Mouse (Mus musculus): ENCODE data around the gene Itgb2l. TPM values are rescaled to one million over a fixed set of nuclear protein-coding genes. Genes with fewer than 3 reads are reported as not detected.

Gene Itgb2l
- polyA plus RNA-seq, 1 experiment from 2014 or later: 0.10 TPM

- Histone ChIP-seq H3K4me3 (no peak overlapping the region), H3K27me3 (no peaks in the 10 kb centered on the region), H3K4me2 (replicated peaks) (no peak overlapping the region), H3K27ac (no peak overlapping the region), H3K4me1 (no peaks in the 10 kb centered on the region), H3K36me3 (no peaks in the 10 kb centered on the region), H3K9me3 (no peaks in the 10 kb centered on the region), H3K9ac (no peak overlapping the region)
- ATAC-seq (ENCODE audit: insufficient number of reproducible peaks, insufficient read depth, low FRiP score, low TSS enrichment): no peak
- WGBS: 85% methylated on average over 7 of the region's 7 CpGs
Observed at GRCm38 (mm10) chr16:96426671-96427070, 16.7 kb downstream of the Itgb2l start.

- Histone ChIP-seq H3K27ac (no peak overlapping the region), H3K27me3 (no peaks in the 10 kb centered on the region), H3K9ac (no peak overlapping the region), H3K4me2 (replicated peaks) (no peak overlapping the region), H3K4me1 (no peaks in the 10 kb centered on the region), H3K4me3 (no peak overlapping the region), H3K36me3 (no peaks in the 10 kb centered on the region), H3K9me3 (no peaks in the 10 kb centered on the region)
- WGBS: 86% methylated on average over 2 of the region's 2 CpGs
- ATAC-seq (ENCODE audit: insufficient number of reproducible peaks, insufficient read depth, low FRiP score, low TSS enrichment): no peak
Observed at GRCm38 (mm10) chr16:96425044-96425443, 18.4 kb downstream of the Itgb2l start.

GRCm38 (mm10) chr16:96408064-96408465 lies 35.4 kb downstream of the Itgb2l start:
- Histone ChIP-seq H3K9ac (no peak overlapping the region), H3K4me2 (replicated peaks) (no peak overlapping the region), H3K4me3 (no peak overlapping the region), H3K4me1 (no peaks in the 10 kb centered on the region), H3K36me3 (no peaks in the 10 kb centered on the region), H3K27me3 (no peaks in the 10 kb centered on the region), H3K9me3 (no peaks in the 10 kb centered on the region), H3K27ac (no peak overlapping the region)
- 46% methylated on average over 4 of the region's 4 CpGs for WGBS
- no peak for ATAC-seq (ENCODE audit: insufficient number of reproducible peaks, insufficient read depth, low FRiP score, low TSS enrichment)

GRCm38 (mm10) chr16:96406312-96406711 lies 37.1 kb downstream of the Itgb2l start:
- ATAC-seq (ENCODE audit: insufficient number of reproducible peaks, insufficient read depth, low FRiP score, low TSS enrichment): no peak
- Histone ChIP-seq H3K4me3 (no peak overlapping the region), H3K9ac (no peak overlapping the region), H3K4me2 (replicated peaks) (no peak overlapping the region), H3K27me3 (no peaks in the 10 kb centered on the region), H3K9me3 (no peaks in the 10 kb centered on the region), H3K27ac (no peak overlapping the region), H3K4me1 (peaks cover 7% of the 10 kb centered on the region), H3K36me3 (no peaks in the 10 kb centered on the region)
- WGBS: 60% methylated on average over 4 of the region's 4 CpGs

- no peaks in the 10 kb centered on the region for H3K9me3 ChIP-seq
- ATAC-seq (ENCODE audit: insufficient number of reproducible peaks, insufficient read depth, low FRiP score, low TSS enrichment): no peak
- no peak overlapping the region for H3K9ac ChIP-seq
- no peak overlapping the region for H3K27ac ChIP-seq
- WGBS: 51% methylated on average over 6 of the region's 6 CpGs
- H3K4me2 ChIP-seq (replicated peaks): no peak overlapping the region
- H3K36me3 ChIP-seq: no peaks in the 10 kb centered on the region
- H3K4me3 ChIP-seq: no peak overlapping the region
- no peaks in the 10 kb centered on the region for H3K27me3 ChIP-seq
- H3K4me1 ChIP-seq: peaks cover 7% of the 10 kb centered on the region
Observed at GRCm38 (mm10) chr16:96402294-96402693, 41.1 kb downstream of the Itgb2l start.

GRCm38 (mm10) chr16:96400046-96400445 lies 43.4 kb downstream of the Itgb2l start:
- no peaks in the 10 kb centered on the region for H3K27me3 ChIP-seq
- peaks cover 7% of the 10 kb centered on the region for H3K4me1 ChIP-seq
- H3K27ac ChIP-seq: no peak overlapping the region
- no peak overlapping the region for H3K4me3 ChIP-seq
- no peaks in the 10 kb centered on the region for H3K36me3 ChIP-seq
- 75% methylated on average over 4 of the region's 4 CpGs for WGBS
- H3K4me2 ChIP-seq (replicated peaks): no peak overlapping the region
- H3K9me3 ChIP-seq: no peaks in the 10 kb centered on the region
- H3K9ac ChIP-seq: no peak overlapping the region
- no peak for ATAC-seq (ENCODE audit: insufficient number of reproducible peaks, insufficient read depth, low FRiP score, low TSS enrichment)

GRCm38 (mm10) chr16:96398806-96399205 lies 44.6 kb downstream of the Itgb2l start:
- no peaks in the 10 kb centered on the region for H3K9me3 ChIP-seq
- H3K4me1 ChIP-seq: peaks cover 7% of the 10 kb centered on the region
- H3K27ac ChIP-seq: no peak overlapping the region
- H3K4me3 ChIP-seq: no peak overlapping the region
- ATAC-seq (ENCODE audit: insufficient number of reproducible peaks, insufficient read depth, low FRiP score, low TSS enrichment): no peak
- WGBS: 76% methylated on average over 3 of the region's 3 CpGs
- H3K4me2 ChIP-seq (replicated peaks): no peak overlapping the region
- H3K27me3 ChIP-seq: no peaks in the 10 kb centered on the region
- no peak overlapping the region for H3K9ac ChIP-seq
- H3K36me3 ChIP-seq: no peaks in the 10 kb centered on the region

GRCm38 (mm10) chr16:96396013-96396650 lies 47.3 kb downstream of the Itgb2l start:
- no peak overlapping the region for H3K27ac ChIP-seq
- no peak overlapping the region for H3K4me3 ChIP-seq
- H3K4me2 ChIP-seq (replicated peaks): no peak overlapping the region
- no peaks in the 10 kb centered on the region for H3K4me1 ChIP-seq
- H3K27me3 ChIP-seq: no peaks in the 10 kb centered on the region
- ATAC-seq (ENCODE audit: insufficient number of reproducible peaks, insufficient read depth, low FRiP score, low TSS enrichment): no peak
- 54% methylated on average over 9 of the region's 9 CpGs for WGBS
- H3K9ac ChIP-seq: no peak overlapping the region
- H3K36me3 ChIP-seq: no peaks in the 10 kb centered on the region
- no peaks in the 10 kb centered on the region for H3K9me3 ChIP-seq

- ATAC-seq (ENCODE audit: insufficient number of reproducible peaks, insufficient read depth, low FRiP score, low TSS enrichment): no peak
- WGBS: 77% methylated on average over 4 of the region's 4 CpGs
- H3K27ac ChIP-seq: no peak overlapping the region
- no peaks in the 10 kb centered on the region for H3K27me3 ChIP-seq
- H3K4me3 ChIP-seq: no peak overlapping the region
- H3K9ac ChIP-seq: no peak overlapping the region
- H3K4me1 ChIP-seq: no peaks in the 10 kb centered on the region
- H3K4me2 ChIP-seq (replicated peaks): no peak overlapping the region
- no peaks in the 10 kb centered on the region for H3K36me3 ChIP-seq
- H3K9me3 ChIP-seq: no peaks in the 10 kb centered on the region
Observed at GRCm38 (mm10) chr16:96395516-96395915, 47.9 kb downstream of the Itgb2l start.

- Histone ChIP-seq H3K9me3 (no peaks in the 10 kb centered on the region), H3K36me3 (no peaks in the 10 kb centered on the region), H3K27ac (no peak overlapping the region), H3K4me2 (replicated peaks) (no peak overlapping the region), H3K27me3 (no peaks in the 10 kb centered on the region), H3K9ac (no peak overlapping the region), H3K4me1 (no peaks in the 10 kb centered on the region), H3K4me3 (no peak overlapping the region)
- no peak for ATAC-seq (ENCODE audit: insufficient number of reproducible peaks, insufficient read depth, low FRiP score, low TSS enrichment)
Observed at GRCm38 (mm10) chr16:96391070-96391469, 52.3 kb downstream of the Itgb2l start.

GRCm38 (mm10) chr16:96388481-96388880 lies 54.9 kb downstream of the Itgb2l start:
- H3K9me3 ChIP-seq: no peaks in the 10 kb centered on the region
- no peaks in the 10 kb centered on the region for H3K36me3 ChIP-seq
- WGBS: 68% methylated on average over 5 of the region's 5 CpGs
- no peak overlapping the region for H3K27ac ChIP-seq
- no peak overlapping the region for H3K9ac ChIP-seq
- no peaks in the 10 kb centered on the region for H3K4me1 ChIP-seq
- no peaks in the 10 kb centered on the region for H3K27me3 ChIP-seq
- no peak overlapping the region for H3K4me3 ChIP-seq
- ATAC-seq (ENCODE audit: insufficient number of reproducible peaks, insufficient read depth, low FRiP score, low TSS enrichment): no peak
- H3K4me2 ChIP-seq (replicated peaks): no peak overlapping the region

GRCm38 (mm10) chr16:96387685-96388371 lies 55.6 kb downstream of the Itgb2l start:
- no peak overlapping the region for H3K4me3 ChIP-seq
- no peak for ATAC-seq (ENCODE audit: insufficient number of reproducible peaks, insufficient read depth, low FRiP score, low TSS enrichment)

More at GRCm38 (mm10) chr16:96387685-96388371, 55.6 kb downstream of the Itgb2l start:
- 86% methylated on average over 6 of the region's 6 CpGs for WGBS
- no peak overlapping the region for H3K9ac ChIP-seq
- no peak overlapping the region for H3K27ac ChIP-seq
- H3K4me1 ChIP-seq: no peaks in the 10 kb centered on the region
- H3K9me3 ChIP-seq: no peaks in the 10 kb centered on the region
- H3K36me3 ChIP-seq: no peaks in the 10 kb centered on the region
- no peaks in the 10 kb centered on the region for H3K27me3 ChIP-seq
- H3K4me2 ChIP-seq (replicated peaks): no peak overlapping the region

Data from embryonic facial prominence, embryonic 12.5 days (tissue).